Mouse (Mus musculus) kidney, postnatal 25 days (tissue): ENCODE measurements around the gene Etfrf1.

ENCODE experiments used
- DNase-seq, 2 experiments: peaks; one replicate each; pipeline ENCODE4 v3.0.0; 2021; ENCODE audit warnings: mixed read lengths in 2 of 2

Gene Etfrf1

GRCm38 (mm10) chr6:145226296-145226695 lies 15.4 kb downstream of the Etfrf1 start:
- no peak for DNase-seq

- no peak for DNase-seq
These were observed 23.5 kb downstream of the Etfrf1 start for GRCm38 (mm10) chr6:145234391-145234790.

GRCm38 (mm10) chr6:145235367-145235766 lies 24.4 kb downstream of the Etfrf1 start:
- DNase-seq, result no peak

- DNase-seq, result no peak
These were observed 26.2 kb downstream of the Etfrf1 start for GRCm38 (mm10) chr6:145237148-145237547.

GRCm38 (mm10) chr6:145240285-145240684 lies 29.4 kb downstream of the Etfrf1 start:
- DNase-seq, result no peak

- no peak for DNase-seq
These were observed 31.6 kb downstream of the Etfrf1 start for GRCm38 (mm10) chr6:145242521-145242920.

- no peak for DNase-seq
These were observed 35.9 kb downstream of the Etfrf1 start for GRCm38 (mm10) chr6:145246841-145247240.

GRCm38 (mm10) chr6:145247886-145248285 lies 37.0 kb downstream of the Etfrf1 start:
- no peak for DNase-seq

GRCm38 (mm10) chr6:145249291-145250184 lies 38.6 kb downstream of the Etfrf1 start:
- peak; percentile 62 to 68 for DNase-seq

- peak; percentile 90 to 96 for DNase-seq
These were observed 39.4 kb downstream of the Etfrf1 start, which contains the start of gene Kras for GRCm38 (mm10) chr6:145250185-145250791. TSS of gene Kras (minus strand) at chr6:145250239.

- no peak for DNase-seq
These were observed 39.9 kb downstream of the Etfrf1 start for GRCm38 (mm10) chr6:145250820-145251219.

- DNase-seq, result peak; percentile 30 to 51
These were observed 45.2 kb downstream of the Etfrf1 start for GRCm38 (mm10) chr6:145255952-145256700.

- DNase-seq, result no peak
These were observed 45.8 kb downstream of the Etfrf1 start for GRCm38 (mm10) chr6:145256701-145257073.

- no peak for DNase-seq
These were observed 51.4 kb downstream of the Etfrf1 start for GRCm38 (mm10) chr6:145262314-145262713.
